Mouse (Mus musculus) cerebellum, adult 9-10 months (tissue): ENCODE measurements around the gene Tspan4.

Source experiments
- DNase-seq: peaks from one replicate; pipeline ENCODE4 v3.0.0; 2022

Tspan4 gene

DNA sequence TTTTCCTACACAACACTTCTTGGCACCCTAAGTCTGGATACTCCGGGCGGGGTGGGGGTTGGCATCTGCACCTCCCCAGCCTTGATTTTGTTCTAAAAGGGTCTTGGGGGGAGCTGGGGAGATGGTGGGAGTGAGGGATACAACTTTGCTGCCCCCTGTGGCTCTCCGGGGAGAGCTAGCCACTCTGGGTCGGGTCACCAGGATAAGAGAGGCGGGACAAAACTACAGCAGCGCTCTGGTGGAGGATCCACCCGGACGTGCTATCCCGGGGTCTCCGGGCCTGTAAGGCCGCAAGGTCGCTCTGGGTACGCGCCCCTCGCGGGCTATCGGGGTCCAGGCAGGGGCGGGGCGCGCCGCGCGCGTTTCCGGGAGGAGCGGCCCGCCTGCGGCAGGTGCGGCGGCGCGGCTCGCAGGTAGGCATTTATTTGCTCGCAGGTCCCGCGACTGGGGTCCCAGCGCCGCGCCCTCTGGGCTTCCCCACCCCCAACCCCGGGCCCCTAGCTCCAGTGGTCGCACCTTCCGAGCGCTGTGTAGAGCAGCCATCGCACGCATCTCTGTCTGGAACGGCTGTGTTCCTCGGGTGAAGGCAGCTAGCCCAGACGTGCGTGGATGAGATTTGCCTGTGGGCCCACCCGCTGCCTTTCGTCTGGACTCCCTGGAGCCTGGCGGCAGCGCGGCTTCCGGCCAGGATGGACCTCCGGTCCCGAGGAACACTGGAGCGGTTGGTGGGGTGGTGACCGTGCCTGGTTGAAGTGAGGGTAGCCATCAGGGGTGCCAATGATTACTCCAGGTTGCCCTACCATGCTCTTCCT, 13.3 kb upstream of the Tspan4 start:
- DNase-seq: no peak

DNA sequence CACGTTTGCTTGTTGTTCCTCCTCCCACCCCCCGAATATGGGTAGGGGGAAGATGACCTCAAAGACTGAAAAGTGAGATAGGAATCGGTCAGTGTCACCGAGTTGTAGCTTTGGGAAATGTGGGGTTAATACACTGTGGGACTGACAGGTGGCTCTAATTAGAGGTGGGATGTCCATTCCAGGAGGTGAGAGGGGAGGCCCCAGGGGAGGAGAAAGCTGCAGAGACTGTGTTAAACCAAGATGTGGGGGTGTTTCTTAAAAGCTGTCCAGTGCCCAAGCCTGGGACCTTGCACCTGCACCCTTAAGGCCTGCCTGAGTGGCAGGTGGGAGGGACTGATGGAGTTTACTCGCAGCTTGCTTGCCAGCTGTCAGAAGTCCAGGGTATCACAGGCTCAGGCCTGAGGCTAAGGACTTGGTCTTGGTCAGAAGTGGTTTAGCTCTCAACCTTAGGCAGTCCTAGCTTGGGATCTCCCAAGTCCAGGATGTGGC, 12.7 kb upstream of the Tspan4 start:
- no peak for DNase-seq

- no peak for DNase-seq
These were observed 11.0 kb upstream of the Tspan4 start for GRCm38 (mm10) chr7:141463824-141464602.

GRCm38 (mm10) chr7:141464603-141465201, 10.3 kb upstream of the Tspan4 start:
- DNase-seq: no peak

DNA sequence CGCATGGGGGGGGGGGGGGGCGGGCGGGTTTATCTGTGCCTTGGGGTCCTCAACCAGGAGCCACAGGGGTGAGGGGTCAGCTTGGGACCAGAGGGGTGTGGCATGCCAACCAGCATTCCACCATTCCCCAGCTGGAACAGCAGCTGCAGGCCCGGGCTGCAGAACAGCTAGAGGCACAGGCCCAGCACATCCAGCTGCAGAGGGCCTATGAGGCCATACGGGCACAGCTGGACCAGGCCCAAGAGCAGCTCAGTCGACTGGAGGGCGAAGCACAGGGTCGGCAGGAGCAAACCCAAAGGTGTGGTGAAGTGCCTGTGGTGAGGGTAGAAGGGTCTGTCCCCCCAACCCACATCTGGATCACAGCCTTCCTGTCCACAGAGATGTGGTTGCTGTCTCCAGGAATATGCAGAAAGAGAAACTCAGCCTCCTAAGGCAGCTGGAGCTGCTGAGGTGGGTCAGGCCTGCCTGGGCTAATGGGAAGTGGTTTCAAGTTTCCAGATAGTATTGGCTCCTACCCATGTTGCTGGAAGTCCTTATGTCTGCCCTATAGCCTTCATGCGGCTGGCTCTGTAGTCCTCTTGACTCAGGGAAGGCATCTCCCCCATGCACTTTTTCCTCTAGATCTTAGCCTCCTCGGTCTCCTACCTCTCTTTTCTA, 9.5 kb upstream of the Tspan4 start:
- no peak for DNase-seq

DNA sequence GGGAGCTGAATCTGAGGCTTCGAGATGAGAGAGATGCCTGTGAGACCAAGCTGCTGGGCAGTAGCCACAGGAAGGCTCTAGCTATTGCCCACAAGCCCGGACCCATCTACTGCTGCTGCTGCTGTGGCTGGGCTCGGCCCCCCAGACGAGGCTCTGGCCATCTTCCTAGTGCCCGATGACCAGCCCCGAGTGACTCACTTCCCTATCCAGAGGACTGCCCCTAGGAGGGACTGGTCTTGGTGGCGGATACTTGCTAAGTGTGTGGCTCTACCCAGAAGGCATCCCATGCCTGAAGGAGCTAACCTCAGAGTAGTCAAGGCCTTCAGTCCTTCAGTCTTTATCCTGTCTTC, 9.0 kb upstream of the Tspan4 start:
- no peak for DNase-seq

- DNase-seq: no peak
These were observed 8.4 kb upstream of the Tspan4 start for GRCm38 (mm10) chr7:141466607-141467148.

GRCm38 (mm10) chr7:141467230-141468030, 7.6 kb upstream of the Tspan4 start, which contains the start of gene Cd151:
Cd151 (plus strand) TSS chr7:141467392.
- no peak for DNase-seq

DNA sequence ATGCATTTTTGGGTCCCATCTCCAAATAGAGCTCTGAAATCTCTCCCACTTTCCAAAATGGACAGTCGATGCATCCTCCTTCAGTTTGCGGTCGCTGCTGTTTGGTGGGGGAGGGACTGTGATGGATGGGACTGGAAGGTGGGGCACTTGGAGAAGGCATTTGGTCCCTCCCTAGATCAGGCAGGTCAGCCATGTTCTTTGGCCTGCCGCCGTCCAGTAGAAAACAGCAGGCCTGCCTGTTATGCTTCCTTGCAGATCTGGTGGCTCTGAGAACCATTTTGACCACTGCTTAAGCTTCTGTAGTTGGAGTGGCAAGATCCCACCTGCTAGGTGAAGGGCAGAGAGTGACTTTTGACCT, 6.9 kb upstream of the Tspan4 start:
- DNase-seq: no peak

GRCm38 (mm10) chr7:141468522-141469211, 6.4 kb upstream of the Tspan4 start:
- DNase-seq: no peak

- DNase-seq: no peak
These were observed 5.7 kb upstream of the Tspan4 start for GRCm38 (mm10) chr7:141469352-141469751.

GRCm38 (mm10) chr7:141469901-141470636, 5.0 kb upstream of the Tspan4 start:
- no peak for DNase-seq

GRCm38 (mm10) chr7:141470637-141470944, 4.4 kb upstream of the Tspan4 start:
- no peak for DNase-seq

- DNase-seq: no peak
These were observed 3.8 kb upstream of the Tspan4 start for GRCm38 (mm10) chr7:141471236-141471635.

GRCm38 (mm10) chr7:141472226-141472625, 2.8 kb upstream of the Tspan4 start:
- DNase-seq: no peak

DNA sequence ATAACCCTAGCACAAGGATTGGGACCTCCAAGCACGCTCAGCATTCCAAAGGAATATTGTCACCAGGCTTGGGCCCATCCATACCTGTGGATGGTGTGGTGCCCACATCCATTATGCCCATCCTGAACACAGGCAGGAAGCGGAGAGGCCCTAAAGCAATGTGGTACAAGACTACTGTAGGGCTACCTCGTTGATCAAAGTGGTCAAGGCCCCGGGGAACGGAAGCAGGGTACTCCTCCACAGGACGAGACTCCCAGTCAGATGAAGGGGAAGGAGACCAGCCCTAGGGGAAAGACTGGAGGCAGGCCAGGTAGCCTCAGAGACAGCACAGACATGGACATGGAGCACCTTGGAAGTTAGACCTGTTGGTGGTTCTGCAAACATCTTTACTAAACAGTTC, 2.3 kb upstream of the Tspan4 start:
- no peak for DNase-seq

DNA sequence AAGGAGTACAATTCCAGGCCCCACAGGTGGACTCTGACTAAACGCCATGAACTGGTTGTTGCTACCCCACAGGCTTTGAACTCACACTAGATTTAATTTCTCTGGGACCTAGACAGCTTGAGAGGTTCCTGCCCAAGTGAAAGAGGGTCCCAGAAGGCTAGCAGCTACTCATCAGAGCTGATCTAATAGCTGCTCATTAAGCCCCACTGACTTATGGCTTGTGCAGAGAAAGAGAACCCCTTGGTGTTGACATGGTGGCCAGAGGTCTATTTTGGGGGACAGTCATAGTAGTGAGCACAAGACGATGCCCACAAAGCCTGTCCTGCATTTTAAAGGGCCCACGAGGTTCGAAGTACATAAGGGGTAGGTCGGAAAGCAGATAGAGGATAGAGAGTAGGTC, 880 bp upstream of the Tspan4 start:
- DNase-seq: no peak

DNA sequence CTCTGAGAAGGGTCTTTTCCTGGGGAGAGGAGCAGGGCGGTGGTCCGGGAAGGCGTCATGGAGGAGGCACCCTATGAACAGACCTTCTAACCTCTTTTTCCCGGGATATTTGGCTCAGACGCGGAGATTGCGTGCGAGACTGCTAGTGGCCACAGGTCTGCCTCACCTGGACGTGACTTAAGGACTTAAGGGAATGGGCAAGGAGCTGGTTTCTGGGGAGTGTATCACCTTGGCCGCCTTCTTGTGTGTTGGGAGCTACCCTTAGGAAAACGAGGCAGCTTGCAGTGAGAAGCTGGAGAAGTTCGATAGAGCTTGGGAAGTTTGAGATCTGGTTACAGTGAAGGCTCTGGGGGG, 742 bp downstream of the Tspan4 start:
- DNase-seq: no peak

DNA sequence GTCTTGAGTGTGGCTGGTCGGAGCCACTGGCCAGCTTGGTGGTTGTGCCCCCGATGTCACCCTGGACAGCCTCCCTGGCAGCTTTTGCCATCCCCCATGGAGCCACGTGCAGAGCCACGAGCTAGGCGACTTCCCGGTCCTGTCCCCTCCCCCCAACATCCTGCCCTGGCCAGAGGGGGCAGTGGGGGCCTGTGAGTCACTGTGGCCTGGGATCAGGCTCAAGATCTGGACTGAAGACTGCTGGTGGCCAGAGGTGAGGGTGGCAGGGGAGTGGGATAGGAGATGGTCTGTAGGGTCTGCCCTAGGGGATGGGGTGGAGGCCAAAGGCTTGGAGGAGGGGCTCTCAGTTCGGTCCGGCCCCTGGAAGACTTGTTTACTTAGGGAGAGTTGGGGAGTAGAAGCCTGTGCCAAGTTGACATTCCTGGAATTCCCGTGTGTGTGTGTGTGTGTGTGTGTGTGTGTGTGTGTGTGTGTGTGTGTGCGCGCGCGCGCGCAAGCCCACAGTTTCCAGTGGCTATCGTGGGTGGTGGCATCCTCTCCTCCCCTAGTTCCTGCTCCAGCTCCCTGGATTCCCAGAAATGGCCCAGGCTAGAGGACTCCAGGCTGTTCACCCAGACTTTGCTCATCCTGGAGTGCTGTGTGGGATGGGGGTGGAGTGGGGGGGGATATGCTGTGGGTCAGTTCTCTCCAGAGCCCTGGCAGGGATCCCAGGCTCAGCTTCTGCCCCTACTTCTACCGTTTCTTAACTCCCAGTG, 1.4 kb downstream of the Tspan4 start:
- DNase-seq: no peak

GRCm38 (mm10) chr7:141476981-141477370, 1.9 kb downstream of the Tspan4 start:
- DNase-seq: no peak
